ENCODE assay signal across 7 mouse cellular contexts in genomic region chr2:25224492-25224765, GRCm38 (mm10). TPM values are rescaled to one million over a fixed set of nuclear protein-coding genes. Genes with fewer than 3 reads are reported as not detected.
A peak's percentile ranks its signal among the peaks of the same experiment; 100 is the strongest.
DNase-seq lines count a peak whose midpoint lies in the region; ATAC-seq and TF ChIP-seq lines count a peak whose summit lies in the region.

TSS of gene Tubb4b (minus strand) at chr2:25224702.

- peak within 1 kb of the TSS; percentile 97 for H3K27ac ChIP-seq in limb, embryonic 13.5 days
- H3K27ac ChIP-seq in small intestine, adult 2 months (ENCODE audit: insufficient read depth, low read depth, low read length): peak within 1 kb of the TSS; percentile 99

- peaks cover 38% of the 10 kb centered on the region for H3K36me3 ChIP-seq in erythroblast, embryonic 14.5 days (ENCODE audit: control insufficient read depth)
- H3K36me3 ChIP-seq in limb, embryonic 13.5 days: peaks cover 13% of the 10 kb centered on the region
- H3K36me3 ChIP-seq in small intestine, adult 2 months (ENCODE audit: control insufficient read depth, insufficient read depth, low read length): peaks cover 14% of the 10 kb centered on the region

- H3K27me3 ChIP-seq in erythroblast, embryonic 14.5 days (ENCODE audit: control insufficient read depth): no peaks in the 10 kb centered on the region
- H3K27me3 ChIP-seq in limb, embryonic 13.5 days: no peaks in the 10 kb centered on the region
- no peaks in the 10 kb centered on the region for H3K27me3 ChIP-seq in small intestine, adult 2 months (ENCODE audit: control insufficient read depth, insufficient read depth, low read length)

- peak; percentile 99 for TF ChIP-seq POLR2A in small intestine, adult 2 months (IDR thresholded peaks at IDR 0.05; ENCODE audit: low read depth, low read length)

- no peak for TF ChIP-seq CTCF in small intestine, adult 2 months (IDR thresholded peaks at IDR 0.05; ENCODE audit: extremely low read depth, insufficient read length, insufficient replicate concordance, low read depth, low read length)

- peaks cover 60% of the 10 kb centered on the region for H3K4me1 ChIP-seq in erythroblast, embryonic 14.5 days (ENCODE audit: control insufficient read depth)
- H3K4me1 ChIP-seq in limb, embryonic 13.5 days: peaks cover 18% of the 10 kb centered on the region
- H3K4me1 ChIP-seq in small intestine, adult 2 months (ENCODE audit: control insufficient read depth, insufficient read depth, insufficient read length, low read length): peaks cover 8% of the 10 kb centered on the region

- H3K4me2 ChIP-seq in limb, embryonic 13.5 days (replicated peaks): peak within 1 kb of the TSS; percentile 96

- no peak for ATAC-seq in limb, embryonic 13.5 days (ENCODE audit: low FRiP score, low read depth)

- H3K9ac ChIP-seq in limb, embryonic 13.5 days: peak within 1 kb of the TSS; percentile 89

- WGBS in limb, embryonic 13.5 days: 0% methylated on average over 17 of the region's 17 CpGs
- under 1% methylated on average over 17 of the region's 17 CpGs for WGBS in small intestine, adult 2 months

- H3K9me3 ChIP-seq in erythroblast, embryonic 14.5 days (ENCODE audit: control insufficient read depth, low read length): no peaks in the 10 kb centered on the region
- no peaks in the 10 kb centered on the region for H3K9me3 ChIP-seq in limb, embryonic 13.5 days

- intact Hi-C loops in heart, postnatal 25 days (cut with DNase I): loop anchor here (2.0 kb wide), 1 partner anchor 14 kb away; the partner anchor contains the start of gene Nelfb

- DNase-seq in urinary bladder, adult 2 months (ENCODE audit: low spot score): no peak
- DNase-seq in urinary bladder, postnatal 25 days (ENCODE audit: low spot score): no peak
- DNase-seq in heart, postnatal 25 days (ENCODE audit: low spot score): no peak
- DNase-seq in frontal cortex, postnatal 10 days (ENCODE audit: low spot score in 2 of 2): no peak

- H3K4me3 ChIP-seq in erythroblast, embryonic 14.5 days (replicated peaks): peak within 1 kb of the TSS; percentile 66
- peak within 1 kb of the TSS; percentile 91 for H3K4me3 ChIP-seq in limb, embryonic 13.5 days
- H3K4me3 ChIP-seq in small intestine, adult 2 months (ENCODE audit: low read depth, low read length): peak within 1 kb of the TSS; percentile 83

RNA-seq across cellular contexts. Expression of gene Tubb4b, which starts in this region (rescaled TPM):
- 510 and 610 TPM in 2 replicates for polyA plus RNA-seq in urinary bladder, adult 2 months (2012; rRNA removed)
- polyA plus RNA-seq in erythroblast, embryonic 14.5 days (2012): 134 and 136 TPM in 2 replicates
- total RNA-seq in heart, postnatal 25 days (2021): 100 to 1,000 TPM; 258 to 313 TPM
- 423 and 425 TPM in 2 replicates for polyA plus RNA-seq in limb, embryonic 13.5 days (2015; fragmentation: Nextera tagmentation; extraction: Ambion mirVana)
- 481 and 881 TPM in 2 replicates for polyA plus RNA-seq in small intestine, adult 2 months (2012; rRNA removed)
